Mouse (Mus musculus) kidney, adult 10 weeks (tissue): Measurements from ENCODE around the gene Amy1. TPM values are rescaled to one million over a fixed set of nuclear protein-coding genes. Genes with fewer than 3 reads are reported as not detected.

Experiments
- polyA plus RNA-seq: library from polyadenylated mRNA; stranded (reverse); fragments of 350-450 nt; fragmentation: Illumina TruSeq; extraction: RNeasy Lipid Tissue Mini Kit (QIAGEN cat#74804); gene quantifications from one replicate; pipeline ENCODE4 v1.2.3, GENCODE M21; 2014; ENCODE audit warnings: low read depth, low replicate concordance

Amy1 gene
- polyA plus RNA-seq = 13.1 TPM

GRCm38 (mm10) chr3:113606599-113606998 is at the start of gene Amy1:
Gene Amy1 (minus strand): TSS chr3:113606699.

GRCm38 (mm10) chr3:113629606-113630359 is 23.3 kb upstream of the Amy1 start, which contains the start of gene Rnpc3:
Gene Rnpc3 (minus strand): TSS chr3:113630149.

GRCm38 (mm10) chr3:113532328-113532727 is 74.2 kb downstream of the Amy1 start, which contains the start of gene Amy2a1:
Gene Amy2a1 (minus strand): TSS chr3:113532428.

Other genes starting within 250 kb of the Amy1 start
- gene Amy2a1, start 74.3 kb downstream of the Amy1 start, polyA plus RNA-seq = not detected
- 51.9 TPM for gene Rnpc3, start 23.4 kb upstream of the Amy1 start, polyA plus RNA-seq